Mouse (Mus musculus) gastrocnemius, postnatal 25 days (tissue): ENCODE measurements around the gene Ikzf2. TPM values are rescaled to one million over a fixed set of nuclear protein-coding genes. Genes with fewer than 3 reads are reported as not detected.

Source experiments
- DNase-seq: peaks from one replicate; pipeline ENCODE4 v3.0.0; 2022
- total RNA-seq, 2 experiments: library from RNA; stranded (reverse); gene quantifications; 1 replicate in 1 of 2; 2 replicates in 1 of 2; pipeline ENCODE4 v1.2.3; 2021

Gene Ikzf2
- total RNA-seq, 2 experiments from 2014 or later: 9.1 to 14.5 TPM

GRCm38 (mm10) chr1:69599074-69599772 lies 87.8 kb downstream of the Ikzf2 start:
- no peak for DNase-seq

- DNase-seq: no peak
Observed at GRCm38 (mm10) chr1:69591889-69592288, 95.2 kb downstream of the Ikzf2 start.

- DNase-seq: no peak
Observed at GRCm38 (mm10) chr1:69591328-69591801, 95.7 kb downstream of the Ikzf2 start.

- no peak for DNase-seq
Observed at GRCm38 (mm10) chr1:69585546-69585945, 101.5 kb downstream of the Ikzf2 start.

GRCm38 (mm10) chr1:69583932-69584659 lies 102.9 kb downstream of the Ikzf2 start:
- DNase-seq: no peak

- DNase-seq: no peak
Observed at GRCm38 (mm10) chr1:69578917-69579316, 108.1 kb downstream of the Ikzf2 start.

GRCm38 (mm10) chr1:69559443-69560090 lies 127.5 kb downstream of the Ikzf2 start:
- no peak for DNase-seq

- no peak for DNase-seq
Observed at GRCm38 (mm10) chr1:69555636-69556151, 131.4 kb downstream of the Ikzf2 start.

GRCm38 (mm10) chr1:69549987-69550386 lies 137.1 kb downstream of the Ikzf2 start:
- DNase-seq: no peak

- DNase-seq: no peak
Observed at GRCm38 (mm10) chr1:69545885-69546253, 141.2 kb downstream of the Ikzf2 start.

- no peak for DNase-seq
Observed at GRCm38 (mm10) chr1:69545217-69545884, 141.7 kb downstream of the Ikzf2 start.

GRCm38 (mm10) chr1:69543774-69544597 lies 143.1 kb downstream of the Ikzf2 start:
- DNase-seq: no peak

- DNase-seq: no peak
Observed at GRCm38 (mm10) chr1:69542546-69542945, 144.5 kb downstream of the Ikzf2 start.

- DNase-seq: no peak
Observed at GRCm38 (mm10) chr1:69538663-69539062, 148.4 kb downstream of the Ikzf2 start.

- DNase-seq: no peak
Observed at GRCm38 (mm10) chr1:69537619-69538018, 149.4 kb downstream of the Ikzf2 start.

GRCm38 (mm10) chr1:69535507-69535906 lies 151.5 kb downstream of the Ikzf2 start:
- no peak for DNase-seq

GRCm38 (mm10) chr1:69533048-69533447 lies 154.0 kb downstream of the Ikzf2 start:
- DNase-seq: no peak

- DNase-seq: no peak
Observed at GRCm38 (mm10) chr1:69528696-69529095, 158.3 kb downstream of the Ikzf2 start.

GRCm38 (mm10) chr1:69521656-69522055 lies 165.4 kb downstream of the Ikzf2 start:
- DNase-seq: no peak

GRCm38 (mm10) chr1:69519356-69519755 lies 167.7 kb downstream of the Ikzf2 start:
- no peak for DNase-seq

GRCm38 (mm10) chr1:69518012-69518411 lies 169.0 kb downstream of the Ikzf2 start:
- no peak for DNase-seq
